Mouse (Mus musculus): Measurements from ENCODE around the gene Zbtb7b.

Zbtb7b gene

DNA sequence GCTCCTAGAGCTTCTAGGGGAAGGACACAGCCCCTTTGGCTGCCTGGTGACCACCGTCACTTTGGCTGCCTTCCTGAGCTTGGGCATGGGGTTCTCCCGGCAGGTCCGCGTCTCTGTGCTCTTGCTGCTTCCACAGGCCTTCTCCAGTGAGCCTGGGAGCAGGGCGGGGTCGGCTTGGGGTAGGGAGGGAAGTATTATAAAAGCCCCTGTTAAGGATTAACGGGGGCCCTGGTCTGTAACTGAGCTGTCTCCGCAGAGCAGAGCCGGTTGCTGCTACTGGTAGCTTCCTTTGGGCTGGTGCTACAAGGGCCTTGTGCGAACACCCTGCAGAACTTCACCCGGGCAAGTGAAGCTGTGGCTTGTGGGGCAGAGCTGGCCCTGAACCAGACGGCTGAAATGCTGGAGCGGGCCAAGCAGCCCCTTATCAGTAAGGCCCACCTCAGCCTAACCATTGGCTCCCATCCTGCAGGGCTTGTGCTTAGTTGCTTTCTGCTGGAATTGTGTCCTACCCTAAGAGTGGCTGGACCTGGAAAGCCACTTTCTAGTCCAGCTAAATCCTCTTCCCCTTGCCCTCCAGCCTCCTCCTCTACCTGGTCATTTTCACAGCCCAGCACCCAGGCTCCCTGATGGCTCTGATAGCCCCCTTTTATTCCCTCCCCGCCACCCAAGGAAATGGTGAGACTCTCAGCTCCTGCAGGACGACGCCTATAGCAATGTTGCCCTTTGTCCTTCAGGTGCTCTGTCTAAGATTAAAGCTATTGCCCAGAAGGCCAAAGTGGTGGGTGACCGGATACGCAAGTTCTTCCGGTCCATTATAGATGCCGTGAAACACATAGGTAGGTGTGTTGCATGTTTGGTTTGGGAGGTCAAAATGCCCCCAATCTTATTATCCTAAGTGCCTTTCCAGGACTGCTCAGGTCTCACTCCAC is 28.8 kb downstream of the Zbtb7b start:
- DNase-seq (ENCODE audit: low spot score) = no peak

DNA sequence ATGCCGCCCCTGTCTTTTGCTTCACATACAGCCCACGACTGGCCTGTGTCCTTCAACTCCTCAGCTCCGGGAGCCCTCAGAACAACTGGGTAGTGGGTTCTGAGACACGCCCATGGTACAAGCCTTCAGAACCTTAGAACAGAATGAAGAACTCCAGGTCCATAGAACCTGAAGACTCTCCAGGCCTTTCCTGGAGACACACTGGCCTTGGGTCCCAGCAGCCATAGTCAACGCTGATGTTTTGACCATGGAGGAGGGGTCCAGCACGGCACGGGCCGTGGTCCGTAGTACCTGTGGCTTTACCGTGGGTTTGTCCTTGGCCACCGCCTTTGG is 29.5 kb downstream of the Zbtb7b start, which contains the start of gene Dcst1:
TSS of gene Dcst1 (minus strand) at position 101 of the 333 bp plus-strand sequence.
- no peak for DNase-seq (ENCODE audit: low spot score)

DNA sequence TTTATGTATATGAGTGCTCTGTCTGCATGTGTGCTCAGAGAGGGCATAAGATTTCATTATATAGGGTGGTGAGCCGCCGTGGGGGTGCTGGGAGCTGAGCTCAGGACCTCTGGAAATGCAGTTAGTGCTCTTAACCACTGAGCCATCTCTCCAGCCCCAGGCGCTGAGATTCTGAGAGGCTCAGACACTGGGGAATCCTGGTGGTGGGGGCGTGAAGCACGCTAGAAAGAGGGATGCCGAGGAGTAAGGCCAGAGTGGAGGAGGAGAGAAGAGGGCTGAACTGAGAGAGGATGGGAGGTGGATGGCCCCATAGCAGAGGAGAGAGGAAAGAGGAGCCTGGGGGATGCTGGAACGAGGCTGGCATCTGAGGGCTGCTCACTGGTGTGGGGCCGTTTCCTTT is 29.9 kb downstream of the Zbtb7b start:
- DNase-seq (ENCODE audit: low spot score) = no peak

DNA sequence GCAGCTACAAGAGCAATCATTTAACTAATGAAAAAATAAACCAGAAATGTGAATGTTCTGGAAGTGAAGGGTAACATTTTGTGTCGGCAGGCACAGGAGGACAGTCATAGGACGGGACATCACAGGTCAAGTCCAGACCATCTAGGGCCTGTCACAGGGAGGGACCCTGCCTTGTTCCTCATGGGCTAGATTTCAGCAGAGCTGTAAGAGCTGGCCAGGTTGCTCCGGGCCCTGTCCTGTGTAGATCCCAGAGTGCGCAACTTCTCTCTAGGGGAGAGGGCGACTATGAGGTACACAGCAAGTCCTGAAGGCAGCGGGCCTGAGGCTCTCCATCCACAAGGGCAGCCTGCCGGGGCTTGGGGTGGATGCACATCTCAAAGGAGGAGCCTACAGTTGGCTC is 32.9 kb downstream of the Zbtb7b start, which contains the start of gene Dcst2:
TSS of gene Dcst2 (plus strand) at position 301 of the 400 bp plus-strand sequence.
- DNase-seq (ENCODE audit: low spot score) = no peak

DNA sequence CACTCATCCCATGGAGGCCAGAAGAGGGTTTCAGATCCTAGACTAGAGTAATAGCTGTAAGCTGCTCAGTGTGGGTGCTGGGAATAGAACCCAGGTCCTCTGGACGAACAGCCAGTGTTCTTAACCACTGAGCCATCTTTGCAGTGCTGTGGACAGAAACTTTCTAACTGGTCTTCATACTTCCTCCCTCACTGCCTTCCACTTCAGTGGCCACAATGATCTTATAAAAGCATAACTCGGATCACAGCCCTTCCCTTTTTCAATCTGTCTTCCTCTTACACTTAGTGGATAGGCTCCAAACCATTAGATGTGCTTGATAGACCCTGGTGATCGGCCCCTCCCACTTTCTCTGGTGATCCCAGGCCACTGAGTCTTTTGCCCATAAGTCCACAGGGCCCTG is 34.3 kb downstream of the Zbtb7b start:
- no peak for DNase-seq (ENCODE audit: low spot score)

DNA sequence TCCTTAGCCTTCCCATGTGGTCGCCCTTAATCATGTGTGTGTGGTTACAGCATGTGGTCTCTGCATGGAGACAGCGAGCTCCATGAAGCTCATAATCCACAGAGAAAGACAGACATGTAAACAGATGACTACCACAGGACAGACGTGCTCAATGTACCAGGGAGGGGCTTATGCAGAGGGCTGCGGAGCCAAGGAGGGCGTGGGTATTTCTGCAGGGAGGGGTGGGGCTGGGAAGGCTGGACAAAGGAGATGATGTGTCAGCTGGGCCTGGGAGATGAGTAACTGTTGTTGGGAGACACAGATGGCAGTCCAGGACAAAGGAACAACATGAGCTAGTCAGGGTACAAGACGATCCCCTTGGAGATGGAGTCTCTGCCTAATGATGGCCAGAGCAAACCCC is 34.9 kb downstream of the Zbtb7b start:
- DNase-seq (ENCODE audit: low spot score) = peak; percentile 72

DNA sequence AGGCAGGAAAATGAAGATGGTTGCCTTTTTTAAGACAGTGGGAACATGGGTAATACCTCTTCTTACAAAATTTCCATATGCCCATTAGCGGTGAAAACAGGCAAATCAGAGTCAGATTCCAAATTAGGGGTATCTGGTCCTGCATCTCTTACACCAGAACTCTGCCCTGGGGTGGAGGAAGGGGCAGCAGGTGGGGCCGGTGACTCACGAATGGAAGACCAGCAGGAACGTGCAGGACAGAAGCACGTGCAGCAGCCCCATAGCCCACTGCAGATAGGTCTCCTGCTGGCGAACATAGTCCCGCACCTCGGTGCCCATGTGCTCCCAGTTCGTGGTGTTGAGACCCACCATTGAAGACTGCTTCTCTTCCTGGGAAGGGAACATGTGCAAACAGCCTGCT is 38.5 kb downstream of the Zbtb7b start:
- DNase-seq (ENCODE audit: low spot score) = no peak

DNA sequence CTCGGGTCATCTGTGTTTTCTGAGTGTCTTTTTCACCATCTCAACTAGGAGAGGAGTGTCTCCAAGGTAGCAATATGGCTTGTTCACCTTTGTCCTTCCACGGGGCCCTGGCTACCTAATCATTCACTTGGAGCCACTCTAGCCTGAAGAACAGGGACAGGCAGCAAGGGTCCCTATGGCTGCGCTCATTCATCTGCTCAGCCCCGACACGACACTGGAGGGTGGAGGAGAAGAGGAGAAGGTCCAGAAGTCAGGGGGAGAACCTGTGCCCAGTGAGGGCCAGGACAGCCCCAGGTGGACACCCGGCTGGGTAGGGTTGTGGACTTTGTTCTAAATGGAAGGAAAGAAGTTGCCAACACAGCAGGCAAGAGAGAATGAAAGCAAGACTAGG is 39.1 kb downstream of the Zbtb7b start:
- DNase-seq (ENCODE audit: low spot score) = no peak

DNA sequence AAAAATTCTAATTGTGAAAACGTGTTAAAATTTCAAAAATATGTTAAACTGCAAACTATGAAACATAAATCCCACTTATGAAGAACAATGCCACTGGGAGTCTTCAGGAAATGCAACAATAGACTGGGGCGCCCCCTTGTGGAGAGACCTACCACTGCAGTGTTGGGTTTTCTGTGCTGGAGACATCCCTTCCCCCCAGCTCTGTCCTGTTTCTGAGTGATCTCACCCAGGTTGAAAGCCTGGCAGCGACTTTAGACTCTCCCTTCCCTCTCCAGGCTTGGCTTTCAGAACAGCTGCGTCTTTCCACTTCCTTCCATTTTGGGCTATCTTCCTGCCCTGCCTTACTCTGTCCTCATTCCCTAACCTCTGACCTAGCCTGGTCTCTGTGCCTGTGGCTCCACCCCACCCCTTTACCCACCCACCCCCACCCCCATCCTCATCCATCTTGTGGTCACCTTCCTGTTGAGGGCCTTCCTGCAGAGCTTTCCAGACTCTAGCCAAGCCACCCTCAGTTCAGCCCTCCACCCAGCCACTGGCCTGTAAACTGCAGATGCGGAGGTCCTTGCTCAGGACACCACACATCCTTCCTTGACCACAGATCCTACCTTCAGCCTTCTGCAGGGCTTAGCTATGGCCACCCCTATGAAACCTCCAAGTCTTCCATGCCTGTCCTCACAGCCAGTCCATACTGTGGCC is 39.6 kb downstream of the Zbtb7b start:
- peak; percentile 93 for DNase-seq (ENCODE audit: low spot score)

DNA sequence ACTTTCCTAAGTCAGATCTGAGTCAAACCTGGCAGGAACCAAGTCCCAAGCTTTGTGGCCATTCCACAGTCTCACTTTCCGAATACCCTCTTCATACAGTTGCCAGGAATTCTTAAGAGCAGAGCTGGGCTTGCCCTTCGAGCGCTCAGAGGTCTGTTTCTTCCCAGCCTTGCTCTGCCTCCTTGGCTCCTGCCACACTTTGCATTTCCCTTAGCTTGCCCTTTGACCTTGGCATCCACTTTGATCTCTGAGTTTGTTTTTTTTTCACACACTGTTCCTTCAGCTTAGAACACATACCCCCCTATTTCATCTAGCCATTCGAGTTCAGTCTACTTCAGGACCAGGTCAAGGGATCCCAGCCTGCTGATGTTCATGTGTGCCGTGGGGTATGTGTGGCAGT is 43.3 kb downstream of the Zbtb7b start:
- peak; percentile 47 for DNase-seq (ENCODE audit: low spot score)

DNA sequence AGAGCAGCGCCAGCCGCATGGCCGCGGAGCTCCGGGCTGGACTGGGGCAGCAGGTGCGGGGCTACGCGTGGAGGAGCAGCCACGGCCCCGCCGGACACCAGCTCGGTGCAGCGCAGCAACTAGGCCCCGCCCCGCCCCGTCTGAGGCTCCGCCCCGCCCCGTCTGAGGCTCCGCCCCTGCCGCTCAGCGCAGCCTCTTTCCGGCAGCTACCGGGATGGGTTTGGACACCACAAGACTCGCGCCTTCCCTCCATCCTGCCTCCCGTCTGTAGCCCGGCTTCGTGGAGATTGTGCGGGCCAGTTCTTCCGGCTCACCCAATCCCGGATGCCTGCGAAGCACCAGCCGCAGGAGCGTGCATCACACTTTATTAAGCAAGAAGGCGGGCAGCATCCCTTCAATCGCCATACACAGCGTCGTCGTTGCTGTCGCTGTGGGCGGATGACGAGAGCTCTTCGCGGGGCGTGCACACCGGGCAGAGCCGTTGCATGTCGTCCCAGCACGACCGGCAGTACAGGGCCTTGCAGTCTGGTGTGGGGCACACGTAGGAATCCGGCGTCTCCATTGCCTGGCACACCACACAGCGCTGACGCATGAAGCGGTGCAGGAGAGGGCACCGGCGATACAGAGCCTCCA is 44.6 kb downstream of the Zbtb7b start, which contains the start of gene Adam15:
TSS of gene Adam15 (minus strand) at position 128 of the 633 bp plus-strand sequence.
- DNase-seq (ENCODE audit: low spot score) = peak; percentile 85

DNA sequence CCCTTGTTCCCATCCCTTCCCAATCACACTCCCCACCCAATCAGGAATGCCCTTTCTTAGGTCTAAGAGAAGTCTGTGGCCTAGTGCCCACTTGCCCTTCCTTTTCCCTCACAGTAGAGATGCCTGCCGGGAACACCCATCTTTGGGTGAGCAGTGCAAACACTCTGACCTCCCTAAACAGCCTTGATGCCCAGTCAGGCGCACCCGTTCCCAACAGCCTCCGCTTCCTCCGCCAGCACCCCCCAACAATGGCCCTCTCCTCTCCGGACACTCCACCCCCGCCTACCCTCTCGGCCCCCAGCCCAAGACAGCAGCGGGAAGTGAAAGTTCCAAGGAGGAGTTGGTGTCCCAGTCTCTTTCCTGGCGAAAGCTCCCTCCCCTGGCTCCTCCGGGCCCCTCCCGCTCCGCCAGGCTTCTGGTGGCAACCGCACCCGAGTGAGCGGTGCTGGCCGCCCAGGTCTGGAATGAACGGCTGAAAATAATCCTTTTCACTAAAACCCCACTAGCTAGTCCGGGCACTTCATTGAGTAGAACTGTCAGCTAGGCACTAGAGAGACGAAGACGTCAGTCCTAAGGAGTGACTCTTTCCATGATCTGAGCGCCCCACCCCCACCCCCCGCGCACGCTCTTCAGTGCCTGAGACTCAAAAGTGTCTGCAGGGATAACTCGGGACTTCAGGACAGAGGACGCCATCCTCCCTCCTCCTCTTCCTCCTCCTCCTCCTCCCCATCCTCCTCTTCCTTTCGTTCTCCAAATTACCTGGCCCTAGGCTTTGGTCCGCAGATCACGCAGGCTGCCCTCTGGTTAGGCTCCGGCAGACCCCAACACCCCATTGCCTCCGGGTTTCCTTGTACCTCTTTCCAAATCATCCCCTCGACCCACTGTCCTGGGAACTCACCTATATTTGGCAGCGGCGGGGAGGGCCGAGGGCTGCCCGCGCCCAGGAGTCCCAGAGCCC is 45.4 kb downstream of the Zbtb7b start:
- peak; percentile 72 for DNase-seq (ENCODE audit: low spot score)

DNA sequence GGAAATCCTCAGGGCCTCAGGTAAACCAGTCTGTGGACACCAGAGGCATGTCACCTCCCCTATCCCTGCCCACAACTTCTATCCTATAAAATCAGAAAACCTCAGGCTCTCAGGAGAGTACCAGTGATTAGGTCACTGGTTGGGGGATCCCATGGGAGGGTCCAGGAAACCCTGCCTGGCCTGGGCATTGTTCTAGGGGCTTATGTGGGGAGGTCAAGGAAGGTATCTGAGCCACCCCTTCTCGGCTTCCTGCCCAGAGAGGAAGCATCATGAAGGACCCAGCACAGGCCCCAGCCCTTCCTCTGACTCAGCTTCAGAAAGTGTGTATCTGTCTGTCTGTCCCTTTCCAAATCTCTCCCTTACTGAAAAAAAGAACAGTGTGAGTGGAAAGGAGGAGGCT is 46.7 kb downstream of the Zbtb7b start:
- no peak for DNase-seq (ENCODE audit: low spot score)

DNA sequence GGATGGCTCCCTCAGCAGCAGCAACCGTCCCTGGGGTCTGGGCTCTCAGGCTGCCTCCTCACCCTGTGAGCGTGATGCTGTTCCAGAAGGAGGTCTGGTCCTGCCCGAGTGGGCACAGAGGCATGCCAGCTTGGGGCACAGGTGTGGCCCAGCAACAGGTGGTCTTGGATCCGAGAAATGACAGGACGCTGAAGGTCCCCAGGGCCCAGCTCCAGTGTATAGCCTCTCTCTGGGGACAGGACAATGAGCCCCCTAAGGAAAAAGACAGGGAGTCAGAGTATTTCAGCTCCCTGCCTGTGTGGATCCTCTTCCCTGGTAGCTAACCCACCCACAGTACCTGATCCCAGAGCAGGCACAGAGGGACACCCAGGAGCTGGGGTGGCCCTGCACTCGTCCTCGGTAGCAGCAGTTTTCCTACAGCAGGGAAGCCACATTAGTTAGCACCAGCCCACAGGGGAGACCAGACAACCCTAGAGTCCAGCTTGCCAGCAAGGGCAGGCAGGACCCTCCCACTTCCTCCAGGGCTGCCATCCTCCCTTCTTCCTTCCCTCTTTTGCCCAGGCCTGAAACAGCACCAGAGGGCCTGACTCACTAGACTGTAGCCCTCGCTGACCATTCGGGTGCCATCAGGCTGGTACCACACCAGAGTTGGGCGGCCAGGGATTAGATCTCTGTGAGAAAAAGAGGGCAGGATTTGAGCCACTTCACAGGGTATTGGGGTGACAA is 47.6 kb downstream of the Zbtb7b start:
- DNase-seq (ENCODE audit: low spot score) = no peak

DNA sequence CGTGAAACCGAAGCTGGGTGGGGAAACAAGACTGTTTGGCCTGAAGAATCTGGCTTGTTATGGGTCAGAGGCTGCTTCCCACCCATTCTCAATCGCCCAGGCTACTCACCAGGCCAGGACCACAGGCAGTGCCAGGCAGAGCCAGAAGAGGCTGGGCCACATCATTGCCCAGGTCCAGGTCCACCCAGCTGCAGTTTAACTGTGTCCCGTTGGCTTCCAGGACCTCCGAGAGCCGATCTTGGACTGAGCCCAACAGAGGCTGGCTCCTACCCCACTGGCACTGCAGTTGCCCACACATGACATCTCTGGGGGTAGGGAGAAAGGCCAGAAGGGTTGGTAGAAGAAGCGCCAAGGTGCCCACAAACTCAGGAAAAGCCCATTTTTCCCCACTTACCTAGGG is 51.3 kb downstream of the Zbtb7b start:
- no peak for DNase-seq (ENCODE audit: low spot score)

DNA sequence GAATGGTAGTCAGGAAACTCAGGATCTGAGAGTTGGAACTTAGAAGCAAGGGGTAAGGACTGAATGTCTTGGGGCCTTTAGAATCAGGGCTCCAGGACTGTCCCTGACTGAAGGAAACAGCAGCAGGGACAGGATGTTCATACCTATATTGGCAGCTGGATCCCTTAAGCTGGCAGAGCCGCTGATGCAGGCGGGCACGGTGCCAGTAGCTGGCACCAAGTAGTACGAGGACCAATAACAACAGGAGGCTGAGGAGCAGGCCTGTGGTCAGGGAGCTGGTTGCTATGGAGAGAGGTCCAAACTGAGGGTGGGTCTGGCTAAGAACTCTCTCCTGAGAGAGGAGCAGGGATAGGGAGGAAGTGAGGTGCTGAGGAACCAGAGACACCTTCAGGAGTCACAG is 52.8 kb downstream of the Zbtb7b start:
- no peak for DNase-seq (ENCODE audit: low spot score)

DNA sequence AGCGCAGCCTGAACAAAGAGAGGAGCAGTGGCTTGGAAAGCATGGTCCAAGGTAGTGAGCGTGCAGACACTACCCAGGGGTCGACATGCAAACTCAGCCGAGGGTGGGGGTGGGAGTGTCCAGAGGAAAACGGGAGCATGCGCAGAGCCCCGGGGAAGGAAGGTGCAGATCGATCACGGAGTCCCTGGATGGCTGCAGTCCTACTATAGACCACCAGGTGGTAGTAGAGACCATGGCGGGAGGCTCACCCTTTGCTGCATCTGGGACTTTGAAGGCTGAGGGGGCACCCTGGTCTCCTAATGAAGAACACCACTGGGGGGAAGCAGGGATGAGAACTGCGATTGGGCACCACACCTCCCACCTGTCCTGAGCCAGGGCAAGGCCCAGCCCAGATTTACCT is 54.1 kb downstream of the Zbtb7b start:
- peak; percentile 70 for DNase-seq (ENCODE audit: low spot score)

DNA sequence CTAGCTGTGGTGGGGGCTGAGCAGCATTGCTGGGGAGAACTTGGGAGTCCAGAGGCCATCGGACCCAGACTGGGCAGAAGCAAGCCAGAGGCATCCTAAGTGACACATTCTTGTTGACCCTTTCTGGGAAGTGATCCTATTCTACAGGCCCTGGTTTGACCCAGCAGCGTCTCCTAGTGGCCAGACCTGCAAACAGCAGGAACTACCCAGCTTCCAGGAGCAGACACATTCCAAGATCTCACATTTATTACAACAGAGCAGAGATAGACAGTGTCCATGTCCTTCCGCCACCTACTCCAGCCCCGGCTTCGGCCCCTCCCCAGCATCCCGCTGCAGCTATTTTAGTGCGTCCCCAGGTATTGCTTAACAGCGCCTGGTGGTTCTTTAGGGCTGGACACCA is 55.2 kb downstream of the Zbtb7b start:
- DNase-seq (ENCODE audit: low spot score) = peak; percentile 83

DNA sequence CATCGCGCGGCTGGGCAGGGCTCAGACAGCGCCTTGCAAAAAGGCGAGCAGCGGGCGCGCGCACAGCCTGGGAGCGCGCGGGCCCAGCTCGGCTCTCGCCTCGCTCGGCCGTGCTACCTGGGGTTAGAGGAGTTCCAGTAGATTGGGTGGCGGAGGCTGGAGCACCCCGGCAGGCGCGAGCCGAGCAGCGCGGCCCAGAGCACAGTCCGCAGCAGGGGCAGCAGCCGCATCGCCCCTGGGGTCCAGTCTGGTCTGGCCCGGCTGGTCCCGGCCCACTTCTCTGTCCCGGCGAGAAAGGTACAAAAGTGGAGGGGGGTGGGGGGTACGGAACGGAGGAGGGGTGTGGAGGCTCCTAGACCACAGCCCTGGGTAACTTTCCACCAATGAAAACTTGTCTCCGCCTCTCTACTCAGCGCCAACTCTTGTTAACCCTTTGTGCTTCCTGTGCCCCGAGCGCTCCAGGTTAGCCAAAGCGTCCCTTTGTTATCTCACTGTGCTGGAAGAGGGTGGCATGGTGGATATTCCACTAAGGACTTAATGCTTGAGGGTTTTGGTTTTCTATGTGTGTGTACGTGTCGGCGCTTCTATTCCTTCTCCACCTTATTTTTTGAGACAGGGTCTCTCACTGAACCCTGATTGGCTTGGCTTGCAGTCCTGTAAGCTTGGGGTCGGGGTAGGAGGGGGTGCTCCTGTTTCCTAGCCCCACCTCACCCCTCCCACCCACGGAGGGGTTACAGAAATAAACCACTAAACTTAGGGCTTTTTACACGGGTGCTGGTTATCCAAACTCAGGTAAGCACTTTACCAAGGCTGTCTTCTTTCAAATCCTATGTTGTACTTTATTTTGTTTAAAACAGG is 56.6 kb downstream of the Zbtb7b start, which contains the start of gene Efna4:
TSS of gene Efna4 (minus strand) at position 308 of the 858 bp plus-strand sequence.
- peak; percentile 72 for DNase-seq (ENCODE audit: low spot score)

Data from adipocyte (in vitro differentiated cells).